Mouse (Mus musculus) erythroblast, embryonic 14.5 days (primary cell): ENCODE measurements at regions not wholly inside any gene's neighbourhood (a gene's known extent, or its start where the extent isn't known, plus 50 kb on each side); places are given as distances from the start of the nearest gene placed in this dataset.

ENCODE experiments used
- GATA1 ChIP-seq: IDR thresholded peaks from 2 replicates; pipeline ENCODE4 v1.6.1; 2012; ENCODE audit warnings: low read length, inconsistent platforms, mixed read lengths
- TAL1 ChIP-seq: IDR thresholded peaks from 3 replicates; pipeline ENCODE4 v1.6.1; 2012; ENCODE audit warnings: low read length, inconsistent platforms, mixed read lengths

DNA sequence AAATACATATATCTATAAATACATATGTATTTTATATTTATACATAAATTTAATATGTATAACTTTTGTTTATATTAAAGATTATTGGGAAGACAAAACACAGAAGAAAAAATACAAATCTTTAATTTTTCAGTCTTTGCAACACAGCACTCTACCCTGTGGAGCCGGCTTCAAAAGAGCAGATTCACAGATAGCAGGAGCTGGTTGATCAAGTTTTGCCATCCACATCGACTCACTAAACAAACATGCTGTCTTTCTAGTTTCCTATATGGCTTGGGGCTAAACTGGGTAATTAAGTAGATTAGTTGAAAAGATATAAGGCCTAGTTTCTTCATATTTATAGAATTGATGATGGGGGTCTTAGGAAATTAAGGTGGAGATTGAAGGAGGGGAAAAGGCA, 311.2 kb upstream of the Marcks start:
- TF ChIP-seq TAL1, result no peak
- no peak for TF ChIP-seq GATA1
